Mouse (Mus musculus) lung, embryonic 14.5 days (tissue): ENCODE data around the gene Met. TPM values are rescaled to one million over a fixed set of nuclear protein-coding genes. Genes with fewer than 3 reads are reported as not detected.
A peak's percentile ranks its signal among the peaks of the same experiment; 100 is the strongest.

Experiments
- ATAC-seq: fragments of 200-750 bp; cut with Nextera tagmentation; 2 replicates; pipeline ENCODE4 v1.8.0; 2017; ENCODE audit warnings: mild to moderate bottlenecking, moderate TSS enrichment, moderate library complexity; ENCODE audit not compliant: insufficient read depth
- DNase-seq: peaks from one replicate; pipeline ENCODE4 v3.0.0-alpha.2; 2015
- H3K27ac ChIP-seq: fragments of 300-500 bp; sonication (generic); 2 replicates; pipeline ENCODE4 v1.5.1; 2014; ENCODE audit warnings: low read depth, mild to moderate bottlenecking, moderate library complexity
- H3K27me3 ChIP-seq: fragments of 300-500 bp; sonication (generic); 2 replicates; pipeline ENCODE4 v1.6.1; 2014; ENCODE audit warnings: low read length, control low read depth; ENCODE audit not compliant: insufficient read depth
- H3K36me3 ChIP-seq: fragments of 300-500 bp; sonication (generic); 2 replicates; pipeline ENCODE4 v1.6.1; 2014; ENCODE audit warnings: control low read depth; ENCODE audit not compliant: insufficient read depth
- H3K4me1 ChIP-seq: fragments of 300-500 bp; sonication (generic); 2 replicates; pipeline ENCODE4 v1.6.1; 2014; ENCODE audit warnings: antibody characterized with exemption, control low read depth; ENCODE audit not compliant: insufficient read depth
- H3K4me2 ChIP-seq: fragments of 300-500 bp; sonication (generic); 2 replicates; pipeline ENCODE4 v1.6.1; 2014; ENCODE audit warnings: mild to moderate bottlenecking
- H3K4me3 ChIP-seq: fragments of 300-500 bp; sonication (generic); 2 replicates; pipeline ENCODE4 v1.5.1; 2014; ENCODE audit warnings: low read depth, low read length
- H3K9ac ChIP-seq: fragments of 300-500 bp; sonication (generic); 2 replicates; pipeline ENCODE4 v1.6.1; 2014
- H3K9me3 ChIP-seq: fragments of 300-500 bp; sonication (generic); 2 replicates; pipeline ENCODE4 v1.6.1; 2016; ENCODE audit warnings: low read depth, low read length, control low read depth
- CTCF ChIP-seq: IDR thresholded peaks from 2 replicates; pipeline ENCODE4 v1.5.1; 2016; ENCODE audit warnings: antibody characterized with exemption, low read depth
- WGBS: fragments of 180-500 bp; shearing (Covaris S2); extraction: QIAGEN DNeasy Blood & Tissue Kit; methylation state at CpG from one replicate; pipeline ENCODE4 v1.1.7; 2014; 5-methylcytosine and 5-hydroxymethylcytosine counted together
- polyA plus RNA-seq: library from polyadenylated mRNA; unstranded; fragments of >200 nt; fragmentation: Nextera tagmentation; extraction: Ambion mirVana; gene quantifications from 2 replicates; pipeline ENCODE4 v1.2.1, GENCODE M21; 2014

Met gene
- polyA plus RNA-seq: 10.7 and 12.5 TPM in 2 replicates

DNA sequence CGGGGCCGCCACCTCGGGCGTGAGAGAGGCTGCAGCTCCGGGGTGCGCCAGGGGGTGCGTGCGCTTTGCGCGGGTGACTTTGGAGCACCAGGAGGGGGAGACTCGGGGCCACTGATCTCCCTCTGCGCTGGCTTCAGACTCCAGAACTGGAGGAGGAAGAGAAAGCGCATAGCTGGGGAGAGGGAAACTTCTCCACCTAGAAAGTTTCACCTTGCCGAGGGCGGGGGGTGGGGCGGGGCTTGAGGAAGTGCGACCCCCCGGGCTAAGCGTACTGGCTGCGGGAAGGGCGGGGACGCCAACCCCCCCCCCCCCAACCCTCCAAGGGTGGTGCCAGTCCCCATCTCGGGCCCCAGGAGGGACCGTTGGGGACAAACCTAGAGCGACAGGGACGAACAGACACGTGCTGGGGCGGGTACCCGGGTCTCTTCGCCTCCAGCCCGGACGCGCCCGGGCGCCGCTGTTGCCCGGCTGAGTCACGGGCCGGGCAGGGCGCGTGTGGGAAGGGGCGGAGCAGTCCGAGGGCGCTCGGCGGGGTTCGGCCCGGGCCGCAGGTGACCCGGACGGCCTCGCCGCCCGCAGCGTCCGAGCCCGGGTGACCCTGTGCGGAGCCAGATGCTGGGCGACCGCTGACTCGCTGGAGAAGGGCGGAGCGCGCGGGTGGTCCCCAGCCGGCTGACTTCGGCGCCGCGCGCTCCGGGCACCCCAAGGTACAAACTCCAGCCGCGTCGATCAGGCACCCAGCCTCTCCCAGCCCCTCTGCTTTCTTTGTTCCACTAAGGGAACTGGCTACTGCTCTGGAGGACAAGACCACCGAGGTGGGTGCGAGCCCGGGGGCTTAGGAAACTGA, at the start of gene Met:
Gene Met, plus strand, starts transcription at position 367 of the 847 bp plus-strand sequence.
- DNase-seq (peak; percentile 80), ATAC-seq (peak; percentile 93)
- Histone ChIP-seq H3K27ac (peak within 1 kb of the TSS; percentile 54), H3K9ac (peak within 1 kb of the TSS; percentile 67), H3K27me3 (0 out of 2 replicates have a peak, but pooled peaks cover 5% of the 10 kb centered on the region), H3K4me3 (peak within 1 kb of the TSS; percentile 73), H3K36me3 (no peaks in the 10 kb centered on the region), H3K4me2 (peak within 1 kb of the TSS; percentile 94), H3K4me1 (no peaks in the 10 kb centered on the region), H3K9me3 (no peaks in the 10 kb centered on the region)
- WGBS: under 1% methylated on average over 74 of the region's 78 CpGs
- peak; percentile 65 for TF ChIP-seq CTCF

DNA sequence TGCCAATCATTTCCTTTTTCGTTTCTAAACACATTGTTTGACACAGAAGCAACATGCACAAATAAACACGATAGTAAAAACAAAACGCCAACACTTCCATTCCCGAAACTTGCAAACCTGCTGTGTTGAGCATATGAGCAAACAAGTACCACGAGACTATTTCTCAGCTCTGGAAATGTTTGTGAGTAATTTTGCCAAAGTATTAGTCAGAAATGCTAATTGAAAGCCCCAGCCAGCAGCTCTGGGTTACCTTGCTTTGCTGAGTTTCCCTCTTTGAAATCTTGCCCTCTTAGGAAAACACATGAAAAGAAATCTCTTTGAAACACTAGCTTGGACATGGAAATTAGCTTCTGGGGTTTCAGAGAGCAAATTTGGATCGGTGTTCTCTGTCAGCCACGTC, 45.4 kb upstream of the Met start:
- TF ChIP-seq CTCF: no peak
- Histone ChIP-seq H3K36me3 (no peaks in the 10 kb centered on the region), H3K9ac (no peak overlapping the region), H3K4me1 (no peaks in the 10 kb centered on the region), H3K4me2 (no peak overlapping the region), H3K27ac (no peak overlapping the region), H3K27me3 (no peaks in the 10 kb centered on the region), H3K9me3 (no peaks in the 10 kb centered on the region), H3K4me3 (no peak overlapping the region)
- DNase-seq: no peak
- ATAC-seq: no peak
- WGBS: 60% methylated on average over 7 of the region's 7 CpGs

DNA sequence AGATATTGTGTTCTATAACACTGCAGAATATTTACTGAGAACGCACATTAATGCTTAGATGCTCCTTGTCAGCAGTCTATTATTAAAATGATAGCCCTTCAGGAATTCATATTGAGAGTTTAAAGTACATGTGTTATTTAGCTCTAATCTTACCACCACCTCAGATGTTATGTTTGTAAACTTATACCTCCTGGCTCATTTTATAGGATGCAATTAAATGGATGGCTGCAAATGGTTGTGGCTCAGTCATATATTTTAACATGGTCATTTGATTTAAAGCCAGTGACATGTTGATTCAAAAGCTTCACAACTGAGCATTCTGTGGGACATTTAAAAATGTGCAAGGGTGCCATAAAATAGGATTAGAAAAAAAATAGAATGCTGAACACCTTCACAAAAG, 41.2 kb upstream of the Met start:
- no peak for ATAC-seq
- TF ChIP-seq CTCF: no peak
- no peaks in the 10 kb centered on the region for H3K9me3 ChIP-seq

DNA sequence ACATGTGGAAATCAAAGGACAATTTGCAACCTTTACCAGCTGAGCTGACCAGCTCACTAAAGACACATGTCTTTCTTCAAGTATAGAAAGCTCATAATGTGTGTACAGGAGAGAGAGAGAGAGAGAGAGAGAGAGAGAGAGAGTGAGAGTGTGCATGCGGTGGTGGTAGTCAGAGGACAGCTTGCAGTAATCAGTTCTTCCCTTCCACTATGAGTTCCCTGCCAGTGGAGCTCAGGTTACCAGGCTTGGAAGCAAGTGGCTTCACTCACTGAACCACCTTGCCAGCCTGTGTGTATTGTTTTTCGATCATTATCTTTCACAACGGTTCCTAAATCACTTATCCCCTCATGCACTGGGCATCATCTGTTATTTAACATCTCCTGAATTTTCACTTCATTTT, 34.6 kb upstream of the Met start:
- H3K36me3 ChIP-seq: no peaks in the 10 kb centered on the region
- no peaks in the 10 kb centered on the region for H3K27me3 ChIP-seq
- no peak for TF ChIP-seq CTCF
- H3K27ac ChIP-seq: no peak overlapping the region
- no peak overlapping the region for H3K4me3 ChIP-seq
- H3K4me2 ChIP-seq: no peak overlapping the region
- no peaks in the 10 kb centered on the region for H3K9me3 ChIP-seq
- H3K4me1 ChIP-seq: no peaks in the 10 kb centered on the region
- ATAC-seq: no peak
- WGBS: 31% methylated on average over 3 of the region's 3 CpGs
- DNase-seq: no peak
- H3K9ac ChIP-seq: no peak overlapping the region

More for the DNA sequence above, 41.2 kb upstream of the Met start:
- Histone ChIP-seq H3K4me2 (no peak overlapping the region), H3K27ac (no peak overlapping the region), H3K9ac (no peak overlapping the region), H3K27me3 (no peaks in the 10 kb centered on the region), H3K4me3 (no peak overlapping the region), H3K4me1 (no peaks in the 10 kb centered on the region), H3K36me3 (no peaks in the 10 kb centered on the region)
- DNase-seq: no peak
- 94% methylated on average over 1 of the region's 1 CpGs for WGBS

DNA sequence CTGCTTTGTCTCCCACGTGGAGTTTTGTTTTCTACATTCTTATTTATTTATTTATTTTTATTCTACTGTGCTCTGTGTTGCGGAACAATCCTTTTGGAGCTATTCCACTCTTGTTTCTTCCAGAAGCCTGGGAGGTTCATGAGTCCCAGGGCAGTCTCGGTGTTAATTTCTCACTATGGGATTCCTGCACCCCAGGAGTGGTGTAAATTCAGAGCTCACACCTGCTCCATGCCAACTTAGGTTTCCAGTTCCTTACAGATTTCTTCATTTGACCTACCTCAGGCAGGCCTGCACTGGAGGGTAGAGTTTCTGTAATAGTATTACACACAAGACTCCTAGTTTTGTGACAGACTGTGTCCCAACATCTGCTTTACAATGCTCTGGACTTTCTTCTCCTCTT, 34.0 kb upstream of the Met start:
- Histone ChIP-seq H3K27me3 (no peaks in the 10 kb centered on the region), H3K4me3 (no peak overlapping the region), H3K4me1 (no peaks in the 10 kb centered on the region), H3K36me3 (no peaks in the 10 kb centered on the region), H3K27ac (no peak overlapping the region), H3K9ac (no peak overlapping the region), H3K4me2 (no peak overlapping the region), H3K9me3 (no peaks in the 10 kb centered on the region)
- TF ChIP-seq CTCF: no peak
- no peak for DNase-seq
- no peak for ATAC-seq
- WGBS: 60% methylated on average over 3 of the region's 3 CpGs

DNA sequence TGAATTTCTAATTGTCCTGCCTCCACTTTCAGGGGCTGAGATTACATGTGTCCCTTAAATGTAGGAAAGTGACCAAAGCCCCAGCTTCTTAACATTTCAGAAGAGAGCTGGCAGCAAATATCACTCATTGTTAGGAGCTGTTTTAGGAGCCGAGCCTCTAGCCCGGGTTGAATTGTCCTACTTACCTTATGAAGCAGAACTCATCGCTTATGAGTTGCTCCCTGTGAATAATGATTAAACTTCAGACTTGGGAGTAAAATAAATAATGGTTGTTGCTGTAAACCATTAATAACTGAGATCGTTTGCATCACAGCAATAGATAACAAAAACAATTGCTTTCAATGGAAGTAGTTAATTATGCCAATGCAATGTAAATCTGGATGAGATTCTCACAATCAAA, 20.3 kb upstream of the Met start:
- Histone ChIP-seq H3K9ac (no peak overlapping the region), H3K9me3 (no peaks in the 10 kb centered on the region), H3K4me1 (no peaks in the 10 kb centered on the region), H3K36me3 (no peaks in the 10 kb centered on the region), H3K4me2 (no peak overlapping the region), H3K4me3 (no peak overlapping the region), H3K27ac (no peak overlapping the region), H3K27me3 (no peaks in the 10 kb centered on the region)
- WGBS: 81% methylated on average over 4 of the region's 4 CpGs
- ATAC-seq (no peak), DNase-seq (no peak)
- no peak for TF ChIP-seq CTCF

DNA sequence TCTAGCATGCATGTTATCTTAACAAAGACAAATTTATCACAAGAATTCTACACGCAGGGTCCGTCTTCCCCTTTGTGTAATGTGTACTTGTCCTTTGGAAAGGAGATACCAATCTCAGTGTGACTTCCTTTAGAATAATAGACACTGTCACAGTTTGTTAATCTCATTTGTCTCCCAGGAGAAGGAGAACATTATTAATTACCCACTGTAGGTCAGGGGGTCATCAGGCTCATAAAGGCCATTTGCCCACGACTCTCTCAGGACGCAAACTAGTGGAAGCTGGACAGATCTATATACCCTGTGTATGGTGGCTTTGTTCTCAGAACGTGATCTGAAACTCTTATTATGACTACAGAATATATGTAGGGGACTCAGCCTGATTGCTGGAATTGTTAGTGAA, 12.3 kb upstream of the Met start:
- Histone ChIP-seq H3K4me3 (no peak overlapping the region), H3K4me1 (no peaks in the 10 kb centered on the region), H3K27ac (no peak overlapping the region), H3K9ac (no peak overlapping the region), H3K36me3 (no peaks in the 10 kb centered on the region), H3K4me2 (no peak overlapping the region), H3K27me3 (no peaks in the 10 kb centered on the region), H3K9me3 (no peaks in the 10 kb centered on the region)
- WGBS: 22% methylated on average over 5 of the region's 5 CpGs
- DNase-seq (no peak), ATAC-seq (no peak)
- TF ChIP-seq CTCF: no peak
